Mouse (Mus musculus): ENCODE measurements around the gene Lmx1b. TPM values are rescaled to one million over a fixed set of nuclear protein-coding genes. Genes with fewer than 3 reads are reported as not detected.

Lmx1b gene
- polyA plus RNA-seq, 1 experiment from 2014 or later: not detected

DNA sequence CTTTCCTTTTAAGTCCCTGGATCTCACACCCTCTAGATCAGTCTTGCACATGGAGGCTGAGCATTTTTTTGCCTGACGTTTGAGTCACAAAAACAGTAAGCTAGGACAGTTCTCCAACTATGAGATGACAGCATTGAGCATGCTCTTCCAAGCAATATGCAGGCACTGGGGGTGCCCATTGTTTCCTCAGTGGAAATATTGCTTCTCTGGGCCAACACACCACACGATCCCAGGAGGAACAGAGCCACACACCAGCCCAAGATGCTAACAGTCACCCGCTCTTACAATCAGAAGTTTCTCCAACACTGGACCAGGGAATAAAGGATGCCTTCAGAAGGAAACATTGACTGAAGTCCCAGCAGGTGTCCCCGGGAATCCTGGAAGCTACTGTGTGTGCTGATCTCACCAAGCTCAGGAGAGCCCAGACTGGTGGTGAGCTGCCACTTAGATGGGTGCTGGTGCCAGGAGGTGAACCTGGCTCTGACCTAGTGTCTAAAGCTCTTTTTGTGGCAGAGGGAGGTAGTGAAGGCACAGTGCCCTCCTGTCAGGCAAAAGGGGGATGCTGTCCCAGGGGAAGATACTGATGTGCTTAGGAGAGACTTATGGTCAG is 5.7 kb downstream of the Lmx1b start:
- Histone ChIP-seq H3K4me1 (replicated peaks) (peaks cover 2% of the 10 kb centered on the region; the same call in 1 of the 2 replicates), H3K9ac (no peak overlapping the region), H3K4me2 (no peak overlapping the region), H3K9me3 (replicated peaks) (no peaks in the 10 kb centered on the region), H3K36me3 (no peaks in the 10 kb centered on the region), H3K27ac (no peak overlapping the region), H3K4me3 (replicated peaks) (no peak overlapping the region), H3K27me3 (peaks cover 100% of the 10 kb centered on the region)
- 9% methylated on average over 4 of the region's 4 CpGs for WGBS (ENCODE audit: insufficient replicate concordance)
- no peak for ATAC-seq (ENCODE audit: low read depth)
- no peak for DNase-seq

DNA sequence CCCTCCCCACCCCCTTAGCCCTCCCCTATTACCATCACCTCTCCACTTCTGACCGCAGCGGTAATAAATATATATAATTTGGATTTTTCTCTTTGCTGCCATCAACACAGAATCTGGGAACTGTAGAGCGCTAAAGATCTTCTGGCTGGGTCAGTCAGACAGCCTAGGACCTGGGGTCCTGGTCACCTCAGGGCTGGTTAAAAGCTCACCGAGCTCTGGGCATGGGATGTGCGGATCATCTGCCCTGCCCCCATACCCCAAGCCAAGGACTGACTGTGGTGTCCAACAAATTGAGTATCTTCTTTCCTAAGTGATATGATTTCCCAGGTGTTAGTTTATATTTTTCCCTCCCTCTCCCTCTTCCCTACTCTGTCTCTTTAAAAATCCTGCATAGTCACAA is 6.4 kb downstream of the Lmx1b start:
- Histone ChIP-seq H3K9me3 (replicated peaks) (no peaks in the 10 kb centered on the region), H3K27me3 (peaks cover 100% of the 10 kb centered on the region), H3K4me1 (replicated peaks) (no peaks in the 10 kb centered on the region), H3K4me3 (replicated peaks) (no peak overlapping the region), H3K36me3 (no peaks in the 10 kb centered on the region), H3K9ac (no peak overlapping the region), H3K27ac (no peak overlapping the region), H3K4me2 (no peak overlapping the region)
- 7% methylated on average over 5 of the region's 5 CpGs for WGBS (ENCODE audit: insufficient replicate concordance)
- DNase-seq: no peak
- no peak for ATAC-seq (ENCODE audit: low read depth)

DNA sequence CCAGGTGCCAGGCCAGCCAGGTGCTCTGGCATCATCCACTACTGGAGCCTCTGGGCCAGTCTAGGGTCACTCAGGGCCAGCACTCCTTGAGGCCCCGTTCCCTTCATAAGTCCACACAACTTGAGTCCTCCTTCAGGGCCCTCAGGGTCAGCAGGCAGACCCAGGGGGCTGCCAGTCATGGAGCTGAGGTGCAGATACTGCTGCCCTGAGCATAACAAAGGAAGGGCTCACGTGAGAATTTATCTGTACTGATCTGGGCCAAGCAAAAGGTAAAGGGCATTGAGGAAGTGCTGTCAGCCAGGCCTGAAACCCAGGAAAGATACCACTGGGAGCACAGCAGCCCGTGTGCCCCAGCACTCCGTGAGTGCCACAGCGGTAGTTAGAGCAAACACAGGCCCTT is 7.1 kb downstream of the Lmx1b start:
- Histone ChIP-seq H3K4me1 (replicated peaks) (no peaks in the 10 kb centered on the region), H3K27ac (no peak overlapping the region), H3K9ac (no peak overlapping the region), H3K36me3 (no peaks in the 10 kb centered on the region), H3K4me3 (replicated peaks) (no peak overlapping the region), H3K27me3 (peaks cover 100% of the 10 kb centered on the region), H3K9me3 (replicated peaks) (no peaks in the 10 kb centered on the region), H3K4me2 (no peak overlapping the region)
- ATAC-seq (ENCODE audit: low read depth) (no peak), DNase-seq (no peak)
- WGBS (ENCODE audit: insufficient replicate concordance): 10% methylated on average over 5 of the region's 5 CpGs

DNA sequence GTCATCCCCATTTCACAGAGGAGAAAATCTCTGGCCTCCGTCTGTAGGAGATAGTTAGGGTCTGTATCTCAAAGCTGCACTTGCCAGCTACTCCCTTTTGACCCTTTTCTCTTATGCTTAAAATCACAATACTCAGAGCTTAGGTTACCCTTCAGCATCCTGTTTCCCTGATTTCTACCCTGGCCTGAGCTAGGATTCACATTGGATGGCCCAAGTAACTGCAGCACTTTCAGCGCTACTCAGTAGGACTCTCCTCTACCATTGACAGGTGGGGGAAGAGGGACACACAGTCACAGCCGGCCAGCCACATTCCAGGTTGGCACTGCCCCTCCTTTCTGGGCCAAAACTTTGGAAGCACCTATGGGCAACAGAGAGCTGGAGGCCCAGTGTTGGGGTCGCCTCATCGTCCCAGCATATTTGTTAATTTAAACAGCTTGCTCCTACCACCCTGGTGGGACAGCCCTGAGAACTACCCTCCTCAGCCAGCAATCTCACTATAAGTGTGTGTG is 7.7 kb downstream of the Lmx1b start:
- ATAC-seq (ENCODE audit: low read depth) (no peak), DNase-seq (no peak)
- no peak overlapping the region for H3K4me2 ChIP-seq
- H3K4me3 ChIP-seq (replicated peaks): no peak overlapping the region
- H3K36me3 ChIP-seq: no peaks in the 10 kb centered on the region
- H3K9ac ChIP-seq: no peak overlapping the region
- no peak overlapping the region for H3K27ac ChIP-seq
- peaks cover 100% of the 10 kb centered on the region for H3K27me3 ChIP-seq
- H3K4me1 ChIP-seq (replicated peaks): no peaks in the 10 kb centered on the region
- WGBS (ENCODE audit: insufficient replicate concordance): 4% methylated on average over 5 of the region's 5 CpGs
- H3K9me3 ChIP-seq (replicated peaks): no peaks in the 10 kb centered on the region

DNA sequence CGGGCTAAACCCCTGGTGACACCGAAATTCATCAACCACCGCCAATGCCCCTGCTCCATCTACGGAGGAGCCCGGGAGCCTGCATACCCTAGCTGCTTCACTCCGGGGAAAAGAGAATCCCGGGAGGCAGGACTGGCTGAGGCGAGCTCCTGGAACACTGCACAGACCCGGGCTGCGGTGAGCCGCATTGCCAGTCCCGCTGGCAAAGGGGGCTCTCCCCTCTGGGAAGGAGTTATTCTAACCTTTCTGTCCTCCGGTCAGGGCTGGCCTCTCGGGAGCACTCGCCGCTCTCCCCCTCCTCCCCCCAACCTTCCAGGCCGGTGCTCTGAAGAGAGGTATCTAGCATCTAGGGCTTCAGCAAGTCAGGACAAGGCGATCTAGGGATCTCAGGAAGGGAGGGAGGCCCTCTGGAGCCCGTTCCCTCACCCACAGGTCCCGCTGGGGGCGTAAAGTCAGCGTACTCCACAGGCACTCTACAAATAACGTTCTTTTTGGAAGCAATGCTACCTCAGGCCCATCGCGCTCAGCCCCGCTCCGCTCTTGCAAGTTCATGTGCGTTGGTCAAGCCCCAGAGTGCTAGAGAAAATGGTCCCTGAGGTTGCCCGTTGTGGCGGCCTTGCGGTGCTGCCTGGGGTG is 8.5 kb downstream of the Lmx1b start:
- DNase-seq (no peak), ATAC-seq (ENCODE audit: low read depth) (no peak)
- H3K4me2 ChIP-seq: no peak overlapping the region
- under 1% methylated on average over 30 of the region's 31 CpGs for WGBS (ENCODE audit: insufficient replicate concordance)
- no peaks in the 10 kb centered on the region for H3K4me1 ChIP-seq (replicated peaks)
- H3K36me3 ChIP-seq: no peaks in the 10 kb centered on the region
- no peak overlapping the region for H3K9ac ChIP-seq
- no peak overlapping the region for H3K4me3 ChIP-seq (replicated peaks)
- H3K27me3 ChIP-seq: peaks cover 100% of the 10 kb centered on the region
- H3K9me3 ChIP-seq (replicated peaks): no peaks in the 10 kb centered on the region
- no peak overlapping the region for H3K27ac ChIP-seq

DNA sequence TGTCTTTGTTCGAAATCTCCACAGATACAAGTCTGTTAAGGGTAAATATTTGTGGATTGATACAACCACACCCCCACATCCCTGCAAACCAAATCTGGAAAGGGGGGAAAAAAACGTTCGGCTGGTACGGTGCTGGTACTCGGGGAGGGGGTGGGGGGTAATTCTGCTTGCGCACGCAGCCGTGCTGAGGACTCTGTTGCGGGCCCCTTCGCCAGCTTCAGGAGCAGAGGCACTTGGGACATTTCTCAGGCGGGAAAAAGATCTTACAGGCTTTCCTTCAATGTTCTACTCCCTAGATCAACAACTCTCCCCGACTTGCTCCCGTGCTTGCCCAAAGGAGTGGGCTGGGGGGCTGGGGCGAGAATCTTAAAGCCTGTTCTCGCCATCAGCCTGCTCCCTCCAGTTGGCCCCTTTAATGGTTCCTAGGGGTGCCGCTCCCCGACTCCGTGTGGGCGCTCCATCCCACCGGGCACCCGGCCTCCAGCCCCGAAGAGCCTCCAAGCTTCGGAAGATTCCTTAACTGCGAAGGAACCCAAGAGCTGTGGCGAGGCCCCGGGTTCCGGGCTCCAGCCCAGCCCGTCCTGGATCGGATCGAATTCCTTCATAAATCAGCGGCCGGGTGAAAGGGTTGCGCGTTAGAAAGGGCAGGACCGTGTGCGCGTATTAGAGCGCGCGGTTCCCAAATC is 9.1 kb downstream of the Lmx1b start:
- H3K9ac ChIP-seq: no peak overlapping the region
- no peak overlapping the region for H3K4me3 ChIP-seq (replicated peaks)
- H3K27me3 ChIP-seq: peaks cover 100% of the 10 kb centered on the region
- H3K9me3 ChIP-seq (replicated peaks): no peaks in the 10 kb centered on the region
- DNase-seq: no peak
- H3K36me3 ChIP-seq: no peaks in the 10 kb centered on the region
- H3K4me1 ChIP-seq (replicated peaks): no peaks in the 10 kb centered on the region
- ATAC-seq (ENCODE audit: low read depth): no peak
- H3K27ac ChIP-seq: no peak overlapping the region
- H3K4me2 ChIP-seq: no peak overlapping the region
- 2% methylated on average over 40 of the region's 40 CpGs for WGBS (ENCODE audit: insufficient replicate concordance)

DNA sequence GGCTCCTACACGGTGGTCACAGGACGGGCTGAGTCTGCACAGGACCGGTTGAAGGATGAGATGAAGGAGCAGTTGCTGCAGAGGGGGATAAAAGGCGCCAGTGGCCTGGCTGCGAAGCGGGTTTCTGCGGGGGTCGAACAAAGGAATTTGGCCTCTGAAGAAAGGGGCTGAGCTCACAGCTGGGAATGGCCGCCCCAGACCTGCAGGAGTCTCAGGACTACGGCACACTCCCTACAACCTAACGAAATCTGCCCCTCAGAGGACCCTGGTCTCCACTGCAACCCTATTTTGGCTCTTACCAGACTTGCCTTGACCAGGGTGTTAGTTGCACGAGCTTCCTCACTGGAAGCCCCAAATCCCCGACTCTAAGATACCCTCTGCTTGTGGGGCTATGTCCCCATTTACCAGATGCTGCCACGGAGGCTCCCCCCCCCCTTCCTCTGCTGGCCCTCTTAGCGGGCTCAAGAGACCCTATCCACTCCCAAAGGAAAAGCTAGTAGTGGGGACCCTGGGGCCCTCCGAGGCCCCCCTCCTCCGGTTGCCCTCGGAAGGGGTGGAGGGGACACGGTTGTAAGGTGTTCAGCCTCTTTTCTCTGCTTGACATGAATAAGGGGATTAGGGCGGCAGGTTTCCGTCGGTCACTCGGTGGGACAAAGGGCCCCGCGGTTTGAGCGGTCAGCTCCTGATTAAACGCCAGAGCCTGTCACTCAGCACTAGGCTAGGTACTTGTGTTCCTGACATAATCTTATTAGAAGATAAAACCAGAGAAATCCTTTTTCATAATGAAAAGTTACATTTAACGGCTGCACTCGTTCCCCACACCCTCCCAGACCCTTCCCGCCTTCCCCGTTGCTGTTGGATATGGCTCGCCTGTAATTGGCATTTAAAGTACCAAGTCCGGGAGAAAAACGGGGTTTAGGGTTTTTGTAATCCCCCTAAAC is 10.0 kb downstream of the Lmx1b start:
- DNase-seq (no peak), ATAC-seq (ENCODE audit: low read depth) (no peak)

DNA sequence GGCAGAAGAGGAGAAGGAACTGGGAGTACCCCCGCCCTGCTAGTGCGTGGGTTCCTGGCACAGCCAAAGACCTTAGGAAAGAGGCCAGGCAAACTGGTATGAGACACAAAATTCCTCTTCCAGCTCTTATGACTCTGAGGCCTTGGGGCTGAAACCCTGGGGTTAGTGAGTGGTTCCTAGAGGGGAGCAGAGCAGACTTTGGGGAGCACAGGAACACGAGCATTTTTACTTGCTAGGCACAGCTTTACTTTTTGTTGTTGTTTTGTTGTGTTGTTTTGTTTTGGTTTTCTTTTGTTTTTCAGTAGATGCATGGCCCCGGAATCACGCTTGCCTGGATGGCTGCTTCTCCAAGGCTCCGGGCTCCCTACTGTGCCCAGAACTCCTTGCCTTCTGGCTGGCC is 10.7 kb downstream of the Lmx1b start:
- H3K9me3 ChIP-seq (replicated peaks): no peaks in the 10 kb centered on the region
- H3K27me3 ChIP-seq: peaks cover 100% of the 10 kb centered on the region
- WGBS (ENCODE audit: insufficient replicate concordance): 12% methylated on average over 6 of the region's 6 CpGs
- no peak for DNase-seq
- no peak overlapping the region for H3K4me2 ChIP-seq
- H3K27ac ChIP-seq: no peak overlapping the region
- H3K9ac ChIP-seq: no peak overlapping the region
- no peak for ATAC-seq (ENCODE audit: low read depth)
- no peak overlapping the region for H3K4me3 ChIP-seq (replicated peaks)
- H3K36me3 ChIP-seq: no peaks in the 10 kb centered on the region
- no peaks in the 10 kb centered on the region for H3K4me1 ChIP-seq (replicated peaks)

More for the DNA sequence above, 10.0 kb downstream of the Lmx1b start:
- Histone ChIP-seq H3K4me1 (replicated peaks) (no peaks in the 10 kb centered on the region), H3K9me3 (replicated peaks) (no peaks in the 10 kb centered on the region), H3K36me3 (no peaks in the 10 kb centered on the region), H3K9ac (no peak overlapping the region), H3K27me3 (peaks cover 100% of the 10 kb centered on the region), H3K4me2 (no peak overlapping the region), H3K27ac (no peak overlapping the region), H3K4me3 (replicated peaks) (no peak overlapping the region)
- 4% methylated on average over 34 of the region's 34 CpGs for WGBS (ENCODE audit: insufficient replicate concordance)

DNA sequence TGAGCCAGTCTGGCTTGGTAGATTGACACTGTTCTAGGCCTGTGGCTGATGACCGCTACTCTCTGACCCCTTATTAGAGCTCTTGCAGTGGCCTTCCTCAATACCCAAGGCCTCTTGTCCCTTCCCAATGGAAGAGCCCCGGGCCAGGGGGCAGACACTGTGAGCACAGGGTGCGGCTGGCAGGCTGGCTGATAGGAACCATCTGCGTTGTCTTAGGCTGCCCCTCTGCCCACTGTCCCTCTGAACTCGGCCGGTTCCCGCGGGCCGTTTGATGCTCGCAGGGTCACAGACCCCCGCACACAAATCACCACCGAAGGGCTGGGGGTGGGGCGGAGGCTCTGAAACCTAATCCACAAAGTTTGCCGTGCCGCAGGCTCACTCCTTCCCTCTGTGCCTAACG is 11.5 kb downstream of the Lmx1b start:
- Histone ChIP-seq H3K9me3 (replicated peaks) (no peaks in the 10 kb centered on the region), H3K27me3 (peaks cover 99% of the 10 kb centered on the region), H3K4me1 (replicated peaks) (no peaks in the 10 kb centered on the region), H3K4me2 (no peak overlapping the region), H3K27ac (no peak overlapping the region), H3K9ac (no peak overlapping the region), H3K4me3 (replicated peaks) (no peak overlapping the region), H3K36me3 (no peaks in the 10 kb centered on the region)
- DNase-seq (no peak), ATAC-seq (ENCODE audit: low read depth) (no peak)
- 3% methylated on average over 16 of the region's 16 CpGs for WGBS (ENCODE audit: insufficient replicate concordance)

DNA sequence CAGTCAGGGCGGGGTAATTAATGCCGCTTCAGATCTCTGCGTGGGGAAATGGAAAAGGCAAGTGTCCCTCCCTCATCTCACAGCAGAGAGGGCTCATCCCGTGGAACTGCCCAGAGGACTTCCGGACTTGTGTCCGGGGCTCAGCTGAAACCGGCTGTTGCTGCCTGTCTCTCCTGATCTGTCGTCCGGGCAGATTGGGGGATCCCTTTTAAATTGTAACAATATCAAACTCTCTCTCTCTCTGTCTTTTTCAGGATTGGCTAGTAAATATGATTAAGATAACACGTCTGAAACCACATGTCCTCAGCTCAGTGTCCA is 13.3 kb downstream of the Lmx1b start:
- H3K36me3 ChIP-seq: no peaks in the 10 kb centered on the region
- no peak overlapping the region for H3K4me3 ChIP-seq (replicated peaks)
- no peak overlapping the region for H3K9ac ChIP-seq
- ATAC-seq (ENCODE audit: low read depth): no peak
- 19% methylated on average over 10 of the region's 10 CpGs for WGBS (ENCODE audit: insufficient replicate concordance)
- no peak for DNase-seq
- H3K9me3 ChIP-seq (replicated peaks): no peaks in the 10 kb centered on the region
- H3K4me1 ChIP-seq (replicated peaks): no peaks in the 10 kb centered on the region
- H3K4me2 ChIP-seq: no peak overlapping the region
- peaks cover 86% of the 10 kb centered on the region for H3K27me3 ChIP-seq
- H3K27ac ChIP-seq: no peak overlapping the region
